Mouse (Mus musculus): ENCODE results near the gene Krt20.

Krt20 gene

DNA sequence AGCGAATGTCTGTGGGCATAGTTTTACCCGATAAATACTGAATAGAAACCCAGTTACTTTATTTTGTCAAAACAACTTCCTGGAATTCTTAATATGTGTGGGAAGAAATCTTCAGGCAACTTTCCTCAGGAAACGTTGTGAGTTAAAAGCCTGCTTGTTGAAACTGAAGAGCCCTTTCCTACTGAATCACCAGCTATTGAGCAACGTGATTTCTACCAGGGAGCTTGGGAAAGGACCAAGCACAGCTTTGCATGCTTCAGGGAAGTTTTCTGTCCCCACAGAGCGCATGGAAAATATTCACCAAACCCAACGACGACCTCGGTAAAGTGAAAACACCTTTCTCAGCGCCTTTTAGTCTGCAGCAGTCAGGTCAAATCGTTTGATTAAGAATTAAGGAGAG is 31.8 kb downstream of the Krt20 start:
- DNase-seq: no peak

GRCm38 (mm10) chr11:99399956-99400549 is 37.9 kb downstream of the Krt20 start:
- no peak for DNase-seq

DNA sequence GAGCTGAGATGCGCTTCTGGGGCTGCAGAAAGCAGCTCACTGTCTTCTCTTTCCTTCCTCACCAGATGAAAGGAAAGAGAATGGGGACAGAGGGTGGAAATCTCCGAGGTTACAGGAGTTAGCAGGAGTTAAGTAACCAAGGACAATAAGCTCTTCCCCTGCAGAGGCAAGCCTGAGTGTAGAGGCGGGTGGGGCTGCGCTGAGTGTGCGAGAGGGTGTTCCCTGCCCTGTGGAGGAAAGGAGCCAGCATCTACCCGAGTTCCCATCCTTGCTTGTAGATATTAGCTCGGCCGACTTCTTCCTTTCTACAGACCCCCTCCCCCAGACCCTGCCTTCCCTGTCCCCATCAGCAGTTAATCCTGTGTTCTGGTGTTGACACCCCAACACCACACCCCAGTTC is 39.1 kb downstream of the Krt20 start:
- no peak for DNase-seq

DNA sequence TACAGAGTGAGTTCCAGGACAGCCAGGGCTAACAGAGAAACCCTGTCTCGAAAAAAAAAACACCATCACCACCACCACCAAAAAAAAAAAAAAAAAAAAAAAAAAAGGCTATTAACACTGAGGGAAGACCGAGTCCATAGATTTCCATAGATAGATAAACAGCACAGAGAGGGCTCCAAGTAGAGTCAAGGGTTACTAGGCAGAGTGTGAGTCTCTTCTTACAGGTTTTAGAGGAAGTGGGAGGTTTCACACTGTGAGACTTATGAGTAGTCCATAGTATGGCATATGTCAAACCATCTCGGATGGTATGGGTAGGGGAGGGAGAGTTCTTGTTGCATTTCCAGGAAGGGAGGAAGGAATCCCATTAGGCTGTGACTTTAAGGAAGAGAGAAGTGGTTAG is 39.9 kb downstream of the Krt20 start:
- DNase-seq: no peak

- no peak for DNase-seq
These were observed 41.3 kb downstream of the Krt20 start for GRCm38 (mm10) chr11:99396661-99397060.

- no peak for DNase-seq
These were observed 41.9 kb downstream of the Krt20 start for GRCm38 (mm10) chr11:99396034-99396433.

DNA sequence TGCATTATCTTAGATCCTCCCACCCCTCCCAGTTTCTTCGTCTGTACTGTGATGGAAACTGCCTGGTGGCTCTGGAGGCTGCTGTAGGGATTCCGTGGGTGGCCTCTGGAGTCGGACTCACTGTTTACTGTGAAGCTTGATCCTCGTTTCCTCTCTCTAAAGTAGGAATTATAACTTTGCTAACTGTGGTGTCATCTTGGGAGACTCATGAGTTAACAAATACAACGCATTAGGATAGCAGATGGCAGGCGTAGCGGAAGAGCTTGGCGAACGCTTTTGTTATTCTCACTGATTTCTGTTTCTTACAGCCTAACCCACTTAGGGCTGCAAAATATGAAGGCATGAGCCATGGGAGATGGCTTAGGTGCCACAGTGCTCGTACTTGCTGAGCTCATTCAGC is 45.5 kb downstream of the Krt20 start:
- DNase-seq: no peak

- DNase-seq: no peak
These were observed 46.6 kb downstream of the Krt20 start for GRCm38 (mm10) chr11:99391375-99391774.

GRCm38 (mm10) chr11:99390866-99391265 is 47.1 kb downstream of the Krt20 start:
- DNase-seq: no peak

- no peak for DNase-seq
These were observed 48.7 kb downstream of the Krt20 start, which contains the start of gene Krt10 for GRCm38 (mm10) chr11:99389264-99389663. TSS of gene Krt10 (minus strand) at chr11:99389364.

- DNase-seq: no peak
These were observed 49.3 kb downstream of the Krt20 start for GRCm38 (mm10) chr11:99388661-99389060.

DNA sequence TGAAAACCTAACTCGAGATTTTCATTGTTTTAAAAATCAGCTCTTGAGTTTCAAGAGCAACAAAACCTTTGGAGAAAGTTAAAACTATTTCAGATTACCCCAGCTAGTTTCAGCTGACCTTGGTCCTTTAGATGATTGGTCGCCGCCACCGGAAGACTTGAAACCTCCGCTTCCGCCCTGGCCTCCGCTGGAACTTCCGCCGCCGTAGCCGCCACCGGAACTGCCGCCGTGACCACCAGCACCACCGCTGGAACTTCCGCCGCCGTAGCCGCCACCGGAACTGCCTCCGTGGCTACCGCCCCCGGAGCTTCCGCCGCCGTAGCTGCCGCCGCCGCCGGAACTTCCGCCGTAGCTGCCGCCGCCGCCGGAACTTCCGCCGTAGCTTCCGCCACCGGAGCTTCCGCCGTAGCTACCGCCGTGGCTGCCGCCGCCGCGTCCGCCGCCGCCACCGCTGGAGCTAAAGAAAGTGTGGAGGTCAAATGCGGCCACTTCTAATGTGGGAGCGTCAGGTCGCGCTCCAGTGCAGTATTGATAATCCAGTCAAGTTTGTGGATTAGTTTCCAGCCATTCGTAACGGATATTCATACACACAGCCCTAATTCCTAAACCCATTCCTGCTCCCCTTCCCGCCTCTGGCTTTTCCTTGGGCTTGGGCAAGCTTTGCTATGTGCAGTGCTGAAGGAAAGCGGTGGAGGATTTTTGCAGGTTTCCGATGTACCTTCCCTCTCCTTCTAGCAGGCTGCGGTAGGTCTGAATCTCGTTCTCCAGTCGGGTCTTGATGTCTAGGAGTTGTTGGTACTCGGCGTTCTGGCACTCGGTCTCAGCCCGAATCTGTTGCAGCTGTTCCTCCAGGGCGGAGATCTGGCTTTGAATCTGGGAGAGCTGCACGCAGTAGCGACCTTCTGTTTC is 51.9 kb downstream of the Krt20 start:
- peak; percentile 90 for DNase-seq

- peak; percentile 80 for DNase-seq
These were observed 58.4 kb downstream of the Krt20 start for GRCm38 (mm10) chr11:99379568-99379967.

Data from lung, postnatal 14 days (tissue).